Mouse (Mus musculus) megakaryocyte, embryonic 14.5 days (primary cell): ENCODE results near the gene Smad6.

ENCODE experiments used
- FLI1 ChIP-seq: IDR thresholded peaks from 2 replicates; pipeline ENCODE4 v1.6.1; 2012; ENCODE audit warnings: low read length, inconsistent platforms, mixed read lengths
- GATA1 ChIP-seq: IDR thresholded peaks from 3 replicates; pipeline ENCODE4 v1.6.1; 2012; ENCODE audit warnings: mixed read lengths, low read length, inconsistent platforms, borderline replicate concordance

DNA sequence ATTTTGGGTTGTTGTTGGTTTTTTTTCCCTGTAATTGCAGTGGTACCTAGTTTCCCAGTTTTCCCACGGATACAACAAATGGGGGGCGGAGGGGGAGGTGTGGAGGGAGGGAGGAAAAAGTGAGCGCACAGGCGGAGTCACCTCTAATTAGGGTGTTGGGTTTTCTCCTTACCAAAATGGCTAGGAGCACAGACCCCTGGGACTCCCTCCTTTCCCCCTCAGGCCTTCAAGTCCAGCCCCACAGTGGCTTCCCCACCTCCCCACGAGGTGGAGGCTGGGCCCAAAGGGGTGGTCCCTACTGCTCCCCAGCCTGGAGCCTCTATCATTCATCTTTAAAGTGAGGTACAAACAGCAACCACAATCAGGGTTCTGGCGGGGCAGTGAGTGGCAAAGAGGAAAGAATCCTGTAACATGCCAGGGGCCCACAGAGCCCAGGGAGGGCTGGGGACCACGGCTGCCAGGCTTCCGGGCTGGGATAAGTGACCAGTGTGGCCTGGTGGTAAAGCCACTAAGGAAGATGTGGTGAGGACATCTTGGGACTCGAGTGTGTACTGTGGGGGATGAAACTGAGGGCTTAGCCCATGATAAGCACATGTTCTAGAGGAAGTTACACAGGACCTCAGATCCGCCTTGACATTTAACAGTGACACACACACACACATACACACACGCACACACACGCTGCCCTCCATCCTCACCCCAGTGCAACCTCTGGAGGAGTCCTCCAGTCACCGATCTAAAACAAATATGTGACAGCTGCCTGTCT is 47.4 kb downstream of the Smad6 start:
- TF ChIP-seq GATA1, result peak; percentile 55; the same call in 1 of the 3 replicates
- peak; percentile 66 for TF ChIP-seq FLI1
